Comparison of ENCODE assay signal across 12 mouse cellular contexts in genomic region chr10:68191146-68191545, GRCm38 (mm10).
A peak's percentile ranks its signal among the peaks of the same experiment; 100 is the strongest.
DNase-seq lines count a peak whose midpoint lies in the region; ATAC-seq lines count a peak whose summit lies in the region.
"Had no signal": no experiment of that assay in that cellular context is flagged by ENCODE, and none has a peak within 500 bp of the region (broad histone marks: within the 10 kb centered on the region; RNA-seq: fewer than 3 reads in every experiment).

No protein-coding gene starts in this region.

- H3K27ac ChIP-seq in heart, embryonic 13.5 days (replicated peaks), result peak overlapping the region; percentile 90
- H3K27ac ChIP-seq in hindbrain, embryonic 10.5 days, result peak overlapping the region; percentile 50; the same call in 1 of the 2 replicates
- H3K27ac ChIP-seq in neural tube, embryonic 13.5 days (replicated peaks), result no peak overlapping the region

- peaks cover 34% of the 10 kb centered on the region for H3K4me1 ChIP-seq in heart, embryonic 13.5 days
- peaks cover 22% of the 10 kb centered on the region for H3K4me1 ChIP-seq in hindbrain, embryonic 10.5 days (replicated peaks)
- H3K4me1 ChIP-seq in neural tube, embryonic 13.5 days (replicated peaks), result peaks cover 39% of the 10 kb centered on the region

- DNase-seq in heart, postnatal 14 days, result no peak
- DNase-seq in lung, postnatal 10 days, result peak; percentile 25
- no peak for DNase-seq in lung, adult 18-20 months
- DNase-seq in hindbrain, embryonic 10.5 days (ENCODE audit: low spot score), result peak; percentile 21
- DNase-seq in right cerebral cortex, adult 2 months (ENCODE audit: low spot score in 2 of 2), result no peak
- DNase-seq in thymus, postnatal 36 days, result no peak
- DNase-seq: adrenal gland, adult 8-10 months; thymus, adult 18-20 months had no signal

- no peak for ATAC-seq in heart, embryonic 13.5 days (ENCODE audit: extremely low read depth, insufficient number of reproducible peaks, low FRiP score, low TSS enrichment)
- 0 out of 2 replicates have a peak, but pooled peaks have one; percentile 27 for ATAC-seq in neural tube, embryonic 13.5 days (ENCODE audit: low read depth)

- H3K9me3 ChIP-seq in heart, embryonic 13.5 days, result no peaks in the 10 kb centered on the region
- no peaks in the 10 kb centered on the region for H3K9me3 ChIP-seq in hindbrain, embryonic 10.5 days
- no peaks in the 10 kb centered on the region for H3K9me3 ChIP-seq in neural tube, embryonic 13.5 days
- H3K9me3 ChIP-seq: limb, embryonic 15.5 days had no signal

- 66% methylated on average over 6 of the region's 8 CpGs for WGBS in heart, embryonic 13.5 days
- WGBS in hindbrain, embryonic 10.5 days, result 45% methylated on average over 5 of the region's 8 CpGs
- WGBS in neural tube, embryonic 13.5 days, result 56% methylated on average over 5 of the region's 8 CpGs

- peak overlapping the region; percentile 51 for H3K4me2 ChIP-seq in heart, embryonic 13.5 days
- peak overlapping the region; percentile 30 for H3K4me2 ChIP-seq in neural tube, embryonic 13.5 days

- H3K4me3 ChIP-seq in heart, embryonic 13.5 days, result no peak overlapping the region
- peak overlapping the region; percentile 9; the same call in 1 of the 2 replicates for H3K4me3 ChIP-seq in hindbrain, embryonic 10.5 days
- no peak overlapping the region for H3K4me3 ChIP-seq in neural tube, embryonic 13.5 days
- H3K4me3 ChIP-seq: erythroblast, embryonic 14.5 days had no signal

- peaks cover 17% of the 10 kb centered on the region for H3K36me3 ChIP-seq in heart, embryonic 13.5 days
- no peaks in the 10 kb centered on the region for H3K36me3 ChIP-seq in hindbrain, embryonic 10.5 days
- 0 out of 2 replicates have a peak, but pooled peaks cover under 1% of the 10 kb centered on the region for H3K36me3 ChIP-seq in neural tube, embryonic 13.5 days

- intact Hi-C loops in heart, postnatal 14 days (cut with DNase I), result loop anchor here (5.0 kb wide), 1 partner anchor 44 kb away; no protein-coding TSS in a partner anchor

- no peak overlapping the region for H3K9ac ChIP-seq in heart, embryonic 13.5 days
- no peak overlapping the region for H3K9ac ChIP-seq in neural tube, embryonic 13.5 days
- H3K9ac ChIP-seq: limb, embryonic 15.5 days had no signal

- H3K27me3 ChIP-seq in heart, embryonic 13.5 days (replicated peaks), result no peaks in the 10 kb centered on the region
- no peaks in the 10 kb centered on the region for H3K27me3 ChIP-seq in hindbrain, embryonic 10.5 days (ENCODE audit: insufficient read depth, poor library complexity, severe bottlenecking)
- no peaks in the 10 kb centered on the region for H3K27me3 ChIP-seq in neural tube, embryonic 13.5 days
- H3K27me3 ChIP-seq: limb, embryonic 15.5 days had no signal

Comparison
In these comparisons a context has a peak if more than half of its experiments do, and no peak if none do; other contexts are left out.
1. DNase-seq: peak in lung, postnatal 10 days (single experiment) and hindbrain, embryonic 10.5 days (single experiment); none in heart, postnatal 14 days (0 of 2), lung, adult 18-20 months (0 of 2), right cerebral cortex, adult 2 months (0 of 2) and thymus, postnatal 36 days (0 of 2).